In genomic region chr2:157423706-157424125, GRCm38 (mm10) we compare ENCODE assay signal across 8 mouse cellular contexts. TPM values are rescaled to one million over a fixed set of nuclear protein-coding genes. Genes with fewer than 3 reads are reported as not detected.
DNase-seq lines count a peak whose midpoint lies in the region; ATAC-seq and TF ChIP-seq lines count a peak whose summit lies in the region.

No protein-coding gene starts in this region.

- no peak for DNase-seq in kidney, adult 11 months
- peak; percentile 25 for DNase-seq in brain, embryonic 14.5 days (ENCODE audit: low read depth)
- peak; percentile 31 for DNase-seq in lung, postnatal 10 days
- no peak for DNase-seq in spleen, postnatal 14 days (ENCODE audit: low spot score in 2 of 2)
- DNase-seq in spleen, postnatal 36 days (ENCODE audit: low spot score in 2 of 2), result no peak
- DNase-seq in urinary bladder, adult 2 months (ENCODE audit: low spot score), result no peak

- H3K4me3 ChIP-seq in kidney, embryonic 14.5 days (ENCODE audit: low read length), result peak overlapping the region; percentile 89
- H3K4me3 ChIP-seq in heart, embryonic 16.5 days (ENCODE audit: low read length), result peak overlapping the region; percentile 82

- TF ChIP-seq POLR2A in brain, embryonic 14.5 days (IDR thresholded peaks at IDR 0.05; ENCODE audit: borderline replicate concordance, extremely low read depth, insufficient read depth, insufficient read length, poor library complexity, severe bottlenecking), result no peak

- TF ChIP-seq CTCF in brain, embryonic 14.5 days (IDR thresholded peaks at IDR 0.05; ENCODE audit: borderline replicate concordance, extremely low read depth, insufficient read depth, insufficient read length), result no peak

- WGBS in kidney, embryonic 14.5 days, result 9% methylated on average over 21 of the region's 21 CpGs
- 10% methylated on average over 20 of the region's 21 CpGs for WGBS in heart, embryonic 16.5 days

- peak overlapping the region; percentile 96 for H3K27ac ChIP-seq in kidney, embryonic 14.5 days (ENCODE audit: low read depth, low read length)
- peak overlapping the region; percentile 68 for H3K27ac ChIP-seq in heart, embryonic 16.5 days (ENCODE audit: low read length)

- 0 out of 2 replicates have a peak, but pooled peaks have one; percentile 5 for ATAC-seq in kidney, embryonic 14.5 days (ENCODE audit: low FRiP score, low TSS enrichment)
- no peak for ATAC-seq in heart, embryonic 16.5 days (replicated peaks; ENCODE audit: extremely low read depth, insufficient read depth, low FRiP score)

- peaks cover 34% of the 10 kb centered on the region for H3K4me1 ChIP-seq in kidney, embryonic 14.5 days (ENCODE audit: control insufficient read depth, insufficient read depth, low read length)
- peaks cover 8% of the 10 kb centered on the region for H3K4me1 ChIP-seq in heart, embryonic 16.5 days (ENCODE audit: control insufficient read depth, insufficient read depth, low read length)

- no peaks in the 10 kb centered on the region for H3K9me3 ChIP-seq in kidney, embryonic 14.5 days (ENCODE audit: control insufficient read depth, low read length)
- no peaks in the 10 kb centered on the region for H3K9me3 ChIP-seq in heart, embryonic 16.5 days (replicated peaks; ENCODE audit: control insufficient read depth, low read length)

- peaks cover 11% of the 10 kb centered on the region; the same call in 1 of the 2 replicates for H3K36me3 ChIP-seq in kidney, embryonic 14.5 days (ENCODE audit: control insufficient read depth, insufficient read depth, low read length)
- H3K36me3 ChIP-seq in heart, embryonic 16.5 days (ENCODE audit: control insufficient read depth, insufficient read depth), result no peaks in the 10 kb centered on the region

- peak overlapping the region; percentile 99 for H3K9ac ChIP-seq in kidney, embryonic 14.5 days (ENCODE audit: low read depth, low read length)
- H3K9ac ChIP-seq in heart, embryonic 16.5 days (ENCODE audit: low read length), result peak overlapping the region; percentile 93

- H3K27me3 ChIP-seq in kidney, embryonic 14.5 days (ENCODE audit: control insufficient read depth, insufficient read depth, low read length), result no peaks in the 10 kb centered on the region
- H3K27me3 ChIP-seq in heart, embryonic 16.5 days (ENCODE audit: control insufficient read depth, insufficient read depth, low read length), result no peaks in the 10 kb centered on the region

- peak overlapping the region; percentile 81 for H3K4me2 ChIP-seq in kidney, embryonic 14.5 days (replicated peaks; ENCODE audit: low read depth, low read length)
- H3K4me2 ChIP-seq in heart, embryonic 16.5 days (ENCODE audit: low read depth, low read length), result peak overlapping the region; percentile 92

RNA-seq across cellular contexts. Expression of gene Src, which starts 5.5 kb away (rescaled TPM):
- 13.5 and 17.5 TPM in 2 replicates for polyA plus RNA-seq in kidney, embryonic 14.5 days (2014; fragmentation: Nextera tagmentation; extraction: Ambion mirVana)
- 87.7 and 98.1 TPM in 2 replicates for polyA plus RNA-seq in brain, embryonic 14.5 days (2012; rRNA removed)
- polyA plus RNA-seq in heart, embryonic 16.5 days (2015; fragmentation: Nextera tagmentation; extraction: Ambion mirVana), result 5.7 and 6.9 TPM in 2 replicates
- 63.4 and 72.7 TPM in 2 replicates for polyA plus RNA-seq in urinary bladder, adult 2 months (2012; rRNA removed)

RNA-seq across cellular contexts. Expression of gene Manbal, which starts 56.3 kb away (rescaled TPM):
- polyA plus RNA-seq in kidney, embryonic 14.5 days (2014; fragmentation: Nextera tagmentation; extraction: Ambion mirVana), result 38.2 and 62.2 TPM in 2 replicates
- polyA plus RNA-seq in brain, embryonic 14.5 days (2012; rRNA removed), result 80.2 and 93.0 TPM in 2 replicates
- polyA plus RNA-seq in heart, embryonic 16.5 days (2015; fragmentation: Nextera tagmentation; extraction: Ambion mirVana), result 54.0 and 61.7 TPM in 2 replicates
- 115 and 117 TPM in 2 replicates for polyA plus RNA-seq in urinary bladder, adult 2 months (2012; rRNA removed)

Comparison
In these comparisons a context has a peak if more than half of its experiments do, and no peak if none do; other contexts are left out.
1. DNase-seq: peak in brain, embryonic 14.5 days (single experiment) and lung, postnatal 10 days (single experiment); none in kidney, adult 11 months (single experiment), spleen, postnatal 14 days (0 of 2), spleen, postnatal 36 days (0 of 2) and urinary bladder, adult 2 months (single experiment).